Mouse (Mus musculus) stomach, embryonic 16.5 days (tissue): ENCODE data around the gene Gng13. TPM values are rescaled to one million over a fixed set of nuclear protein-coding genes. Genes with fewer than 3 reads are reported as not detected.
A peak's percentile ranks its signal among the peaks of the same experiment; 100 is the strongest.

Experiments used
- ATAC-seq: fragments of 200-750 bp; cut with Nextera tagmentation; 2 replicates; pipeline ENCODE4 v1.8.0; 2017; ENCODE audit warnings: moderate number of reproducible peaks, moderate TSS enrichment; ENCODE audit not compliant: insufficient read depth, low FRiP score
- H3K27ac ChIP-seq: fragments of 300-500 bp; sonication (generic); 2 replicates; pipeline ENCODE4 v1.5.1; 2014; ENCODE audit warnings: low read length
- H3K27me3 ChIP-seq: fragments of 300-500 bp; sonication (generic); 2 replicates; pipeline ENCODE4 v1.6.1; 2014; ENCODE audit warnings: low read length, control low read depth, mixed read lengths; ENCODE audit not compliant: control insufficient read depth, insufficient read depth
- H3K36me3 ChIP-seq: fragments of 300-500 bp; sonication (generic); 2 replicates; pipeline ENCODE4 v1.6.1; 2014; ENCODE audit warnings: low read length; ENCODE audit not compliant: control insufficient read depth, insufficient read depth
- H3K4me1 ChIP-seq: fragments of 300-500 bp; sonication (generic); 2 replicates; pipeline ENCODE4 v1.6.1; 2014; ENCODE audit warnings: low read length, control low read depth, mixed read lengths; ENCODE audit not compliant: control insufficient read depth, insufficient read depth
- H3K4me2 ChIP-seq: fragments of 300-500 bp; sonication (generic); 2 replicates; pipeline ENCODE4 v1.6.1; 2014; ENCODE audit warnings: low read depth, low read length, mixed read lengths
- H3K4me3 ChIP-seq: fragments of 300-500 bp; sonication (generic); replicated peaks from 2 replicates; pipeline ENCODE4 v1.5.1; 2014; ENCODE audit warnings: mild to moderate bottlenecking, low read length
- H3K9ac ChIP-seq: fragments of 300-500 bp; sonication (generic); 2 replicates; pipeline ENCODE4 v1.6.1; 2014; ENCODE audit warnings: low read length
- H3K9me3 ChIP-seq: fragments of 300-500 bp; sonication (generic); replicated peaks from 2 replicates; pipeline ENCODE4 v1.6.1; 2016; ENCODE audit warnings: low read length, control low read depth; ENCODE audit not compliant: control insufficient read depth
- WGBS: fragments of 180-500 bp; shearing (Covaris S2); extraction: QIAGEN DNeasy Blood & Tissue Kit; methylation state at CpG from one replicate; pipeline ENCODE4 v1.1.7; 2014; 5-methylcytosine and 5-hydroxymethylcytosine counted together
- polyA plus RNA-seq: library from polyadenylated mRNA; unstranded; fragments of >200 nt; fragmentation: Nextera tagmentation; extraction: Ambion mirVana; gene quantifications from 2 replicates; pipeline ENCODE4 v1.2.1, GENCODE M21; 2015

Gene Gng13
- 0.85 and 1.0 TPM in 2 replicates for polyA plus RNA-seq

DNA sequence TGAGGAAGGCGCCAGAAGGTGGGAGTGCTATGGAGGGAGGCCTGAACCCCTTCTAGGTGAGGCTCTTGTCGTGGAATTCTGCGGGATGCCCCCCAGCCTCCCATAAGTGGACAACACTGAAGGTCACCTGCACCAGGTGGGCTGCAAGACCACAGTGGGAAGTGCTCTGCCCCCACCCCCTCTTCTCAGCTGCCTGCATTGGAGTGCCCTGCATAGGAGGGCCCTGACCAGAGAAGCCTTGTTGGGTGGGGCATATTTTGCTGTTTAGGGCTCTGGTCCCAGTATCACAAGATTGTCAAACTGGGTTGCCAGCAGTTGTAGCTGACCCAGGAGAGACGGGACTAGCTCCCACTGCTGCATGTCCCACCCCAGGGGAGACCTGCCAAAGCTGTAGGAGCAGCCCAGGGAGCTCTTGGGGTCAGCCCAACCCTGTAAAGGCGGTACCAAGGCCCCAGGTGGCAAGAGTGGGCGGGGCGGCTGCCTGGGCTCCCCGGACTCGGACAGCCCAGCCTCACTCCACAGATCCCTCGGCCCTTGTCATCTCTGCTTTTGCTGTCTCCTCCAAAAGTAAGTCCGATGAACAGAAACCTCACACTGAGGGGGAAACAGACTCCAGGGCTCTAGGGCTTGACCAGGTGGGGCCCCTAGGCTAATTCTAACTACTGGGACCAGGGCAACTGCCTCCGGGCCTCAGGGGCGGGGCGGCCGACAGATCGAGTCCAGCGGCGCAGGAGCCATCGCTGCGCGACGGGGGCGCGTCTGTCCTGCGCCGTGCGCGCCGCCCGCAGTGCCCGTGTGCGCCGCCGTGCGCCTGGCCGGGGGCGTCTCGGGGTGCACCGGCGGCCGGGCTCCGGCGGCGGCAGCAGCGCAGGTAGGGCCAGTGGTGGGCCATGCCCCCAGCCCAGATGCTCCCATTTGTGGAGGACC is at the start of gene Gng13:
Gene Gng13 (plus strand): TSS at position 461 of the 927 bp plus-strand sequence.
- H3K36me3 ChIP-seq, result 0 out of 2 replicates have a peak, but pooled peaks cover 3% of the 10 kb centered on the region
- WGBS, result 2% methylated on average over 45 of the region's 45 CpGs
- H3K9ac ChIP-seq, result peak within 1 kb of the TSS; percentile 67

DNA sequence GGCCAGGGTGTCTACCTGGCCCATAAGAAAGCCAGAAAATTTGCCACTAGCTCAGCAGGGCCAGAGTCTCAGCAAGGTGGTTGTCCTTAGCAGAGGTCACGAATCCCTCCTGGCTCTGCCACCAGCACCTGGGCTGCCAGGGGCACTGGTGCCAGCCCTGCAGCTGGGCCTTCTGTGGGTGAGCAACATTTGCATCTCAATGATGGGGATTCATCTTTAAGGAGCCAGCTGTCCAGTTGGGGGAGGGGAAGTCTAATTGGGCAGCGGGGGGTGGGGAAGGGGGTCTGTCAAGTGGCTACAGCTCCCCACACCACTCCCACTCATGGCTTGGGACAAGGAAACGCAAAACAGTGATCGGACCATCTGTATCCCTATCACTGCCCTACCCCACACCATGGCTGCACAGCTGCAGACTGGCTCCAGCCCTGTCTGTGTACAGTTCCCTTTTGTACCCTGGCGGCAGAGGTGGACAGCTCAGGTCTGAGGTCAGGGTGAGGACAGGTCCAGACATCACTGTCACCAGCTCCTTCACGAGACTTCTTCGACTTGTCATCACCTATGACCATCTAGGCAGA is 48.4 kb upstream of the Gng13 start:
- Histone ChIP-seq H3K4me1 (no peaks in the 10 kb centered on the region), H3K4me2 (no peak overlapping the region), H3K36me3 (no peaks in the 10 kb centered on the region), H3K9me3 (no peaks in the 10 kb centered on the region), H3K27me3 (no peaks in the 10 kb centered on the region), H3K9ac (no peak overlapping the region), H3K4me3 (no peak overlapping the region), H3K27ac (no peak overlapping the region)
- no peak for ATAC-seq
- WGBS, result 71% methylated on average over 7 of the region's 7 CpGs

More for the DNA sequence above, at the start of gene Gng13:
- Histone ChIP-seq H3K27me3 (peaks cover 10% of the 10 kb centered on the region), H3K27ac (no peak within 1 kb of the TSS), H3K4me2 (peak within 1 kb of the TSS; percentile 78), H3K4me3 (peak within 1 kb of the TSS; percentile 38), H3K9me3 (no peaks in the 10 kb centered on the region), H3K4me1 (peaks cover 7% of the 10 kb centered on the region; the same call in 1 of the 2 replicates)
- peak; percentile 30; the same call in 1 of the 2 replicates for ATAC-seq

DNA sequence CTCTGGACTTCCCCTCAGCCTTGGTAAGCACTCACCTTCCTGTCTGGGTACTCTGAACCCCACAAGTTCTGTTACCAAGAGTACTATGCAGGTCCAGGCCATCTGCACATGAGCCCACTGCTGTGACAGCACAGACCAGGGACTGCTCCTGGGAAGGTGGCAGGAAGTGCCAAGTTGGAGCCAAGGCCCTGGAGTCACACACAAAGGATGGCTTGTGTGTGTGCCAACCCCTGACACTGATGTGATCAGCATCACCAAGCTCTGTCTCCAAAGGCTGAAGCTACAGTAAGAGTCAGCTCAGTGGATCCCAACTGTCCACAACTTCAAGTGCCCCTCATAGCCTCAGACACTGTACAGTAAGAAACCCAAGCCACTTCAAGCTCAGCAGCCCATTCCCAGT is 44.0 kb upstream of the Gng13 start:
- Histone ChIP-seq H3K36me3 (no peaks in the 10 kb centered on the region), H3K4me2 (no peak overlapping the region), H3K4me3 (no peak overlapping the region), H3K4me1 (no peaks in the 10 kb centered on the region), H3K9me3 (peaks cover 4% of the 10 kb centered on the region; the same call in 1 of the 2 replicates), H3K27me3 (no peaks in the 10 kb centered on the region), H3K27ac (no peak overlapping the region), H3K9ac (no peak overlapping the region)
- no peak for ATAC-seq

DNA sequence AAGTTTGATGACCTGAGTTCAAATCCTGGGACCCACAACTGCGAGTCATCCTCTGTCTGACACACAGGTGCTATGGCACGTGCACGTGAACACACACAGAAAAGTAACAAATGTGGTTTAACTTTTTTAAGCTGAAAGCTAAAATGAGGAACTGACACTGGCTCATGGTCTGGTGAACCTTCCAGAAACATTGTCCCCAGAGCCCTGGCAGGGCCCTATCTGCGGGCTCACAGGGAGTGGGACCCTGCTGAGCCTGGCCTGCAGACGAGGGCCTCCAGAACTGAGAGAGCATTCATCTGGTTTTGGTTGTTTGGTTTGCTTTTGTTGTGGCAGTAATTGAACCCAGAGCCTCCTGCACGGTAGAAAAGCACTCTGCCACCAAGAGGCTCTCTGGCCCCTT is 39.0 kb upstream of the Gng13 start:
- Histone ChIP-seq H3K4me2 (no peak overlapping the region), H3K4me1 (no peaks in the 10 kb centered on the region), H3K27ac (no peak overlapping the region), H3K4me3 (no peak overlapping the region), H3K27me3 (no peaks in the 10 kb centered on the region), H3K36me3 (no peaks in the 10 kb centered on the region), H3K9ac (no peak overlapping the region), H3K9me3 (peaks cover 4% of the 10 kb centered on the region; the same call in 1 of the 2 replicates)
- no peak for ATAC-seq
- 70% methylated on average over 6 of the region's 6 CpGs for WGBS

DNA sequence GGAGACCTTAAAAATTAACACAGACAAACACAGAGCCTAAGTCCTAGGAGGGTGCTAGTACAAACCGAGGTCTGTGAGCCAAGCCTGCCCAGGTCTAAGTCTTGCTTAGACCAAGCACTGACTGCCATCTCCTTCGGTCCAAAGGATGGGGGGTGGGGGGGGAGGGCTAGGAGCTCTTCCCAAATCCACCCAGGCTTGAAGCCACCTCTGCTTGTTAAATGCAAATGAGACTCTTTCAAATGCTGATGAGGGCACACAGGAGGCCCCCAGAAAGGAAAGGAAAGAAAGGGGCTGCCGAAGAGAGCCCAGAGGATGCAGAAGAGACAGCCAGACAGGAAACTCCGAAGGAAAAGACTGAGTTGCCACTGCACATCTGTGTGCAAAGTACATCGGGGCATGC is 37.2 kb upstream of the Gng13 start:
- H3K36me3 ChIP-seq, result no peaks in the 10 kb centered on the region
- no peak for ATAC-seq
- H3K9me3 ChIP-seq, result peaks cover 4% of the 10 kb centered on the region; the same call in 1 of the 2 replicates
- no peaks in the 10 kb centered on the region for H3K27me3 ChIP-seq
- no peak overlapping the region for H3K27ac ChIP-seq
- no peak overlapping the region for H3K9ac ChIP-seq
- no peak overlapping the region for H3K4me2 ChIP-seq
- WGBS, result 19% methylated on average over 5 of the region's 5 CpGs
- H3K4me1 ChIP-seq, result no peaks in the 10 kb centered on the region
- H3K4me3 ChIP-seq, result no peak overlapping the region

DNA sequence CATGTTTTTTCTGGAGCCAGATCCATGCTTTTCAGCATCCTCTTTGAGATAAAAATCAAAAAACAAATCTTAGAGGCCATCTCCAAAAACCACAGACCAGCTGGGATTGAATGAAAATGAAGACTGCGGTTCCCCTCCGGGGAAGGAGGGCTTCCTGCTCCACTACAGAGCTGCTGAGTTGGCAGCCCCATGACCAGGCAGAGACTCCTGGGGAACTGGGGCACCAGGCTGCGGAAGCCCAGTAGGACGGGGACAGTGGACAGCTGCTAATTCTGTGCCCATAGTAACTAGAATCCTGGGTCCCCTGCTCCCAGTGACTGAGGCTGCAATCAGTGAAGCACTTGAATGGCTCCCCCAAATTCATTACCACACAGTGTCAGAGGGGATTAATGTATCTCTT is 35.3 kb upstream of the Gng13 start:
- Histone ChIP-seq H3K4me2 (no peak overlapping the region), H3K27me3 (no peaks in the 10 kb centered on the region), H3K27ac (no peak overlapping the region), H3K36me3 (no peaks in the 10 kb centered on the region), H3K9me3 (no peaks in the 10 kb centered on the region), H3K9ac (no peak overlapping the region), H3K4me3 (no peak overlapping the region), H3K4me1 (no peaks in the 10 kb centered on the region)
- no peak for ATAC-seq
- WGBS, result 81% methylated on average over 4 of the region's 4 CpGs

DNA sequence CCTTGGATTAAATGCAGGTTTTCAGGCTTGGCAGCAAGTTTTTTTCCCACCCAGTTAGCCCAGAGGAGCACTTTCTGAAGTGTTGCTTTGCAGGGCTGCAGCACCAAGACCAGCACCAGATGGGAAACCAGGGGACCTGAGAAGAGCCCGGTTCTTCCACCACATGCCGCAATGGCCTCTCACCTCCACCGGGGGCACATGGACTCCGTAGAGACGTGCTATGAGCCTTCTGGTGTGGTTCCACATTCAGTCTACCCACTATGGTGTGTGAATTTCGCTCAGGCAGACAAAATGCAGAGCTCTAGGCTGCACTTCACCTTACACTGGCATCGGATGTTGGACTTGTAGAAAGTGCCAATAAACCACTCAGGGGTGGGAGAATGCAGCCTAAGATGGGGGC is 30.6 kb upstream of the Gng13 start:
- no peak for ATAC-seq
- WGBS, result 41% methylated on average over 7 of the region's 7 CpGs
- no peaks in the 10 kb centered on the region for H3K36me3 ChIP-seq
- H3K4me1 ChIP-seq, result no peaks in the 10 kb centered on the region
- H3K27me3 ChIP-seq, result no peaks in the 10 kb centered on the region
- no peaks in the 10 kb centered on the region for H3K9me3 ChIP-seq
- no peak overlapping the region for H3K9ac ChIP-seq
- H3K27ac ChIP-seq, result no peak overlapping the region
- H3K4me2 ChIP-seq, result no peak overlapping the region
- H3K4me3 ChIP-seq, result no peak overlapping the region

DNA sequence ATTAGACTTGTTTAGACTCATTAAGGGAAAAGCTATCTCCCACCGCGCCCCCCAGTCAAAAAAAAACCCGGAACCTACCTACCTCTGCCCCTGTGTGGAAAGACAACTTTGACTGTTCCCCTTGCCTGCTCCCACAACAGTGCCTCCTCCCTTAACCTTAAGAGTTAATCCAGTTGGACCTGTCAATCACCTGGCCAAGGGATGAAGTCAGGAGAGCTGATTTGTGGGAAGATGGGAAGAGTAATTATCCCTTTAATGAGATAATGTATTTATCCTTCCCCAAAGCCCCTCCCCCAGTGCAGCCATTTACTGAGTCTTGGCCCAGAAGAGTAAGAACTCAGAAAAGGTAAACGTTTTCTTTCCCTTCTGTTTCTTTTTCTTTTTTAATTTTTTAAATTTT is 28.0 kb upstream of the Gng13 start:
- no peak overlapping the region for H3K27ac ChIP-seq
- no peaks in the 10 kb centered on the region for H3K27me3 ChIP-seq
- no peak for ATAC-seq
- no peak overlapping the region for H3K4me3 ChIP-seq
- H3K9me3 ChIP-seq, result no peaks in the 10 kb centered on the region
- H3K36me3 ChIP-seq, result no peaks in the 10 kb centered on the region
- no peak overlapping the region for H3K4me2 ChIP-seq
- WGBS, result 69% methylated on average over 4 of the region's 4 CpGs
- H3K9ac ChIP-seq, result no peak overlapping the region
- no peaks in the 10 kb centered on the region for H3K4me1 ChIP-seq

DNA sequence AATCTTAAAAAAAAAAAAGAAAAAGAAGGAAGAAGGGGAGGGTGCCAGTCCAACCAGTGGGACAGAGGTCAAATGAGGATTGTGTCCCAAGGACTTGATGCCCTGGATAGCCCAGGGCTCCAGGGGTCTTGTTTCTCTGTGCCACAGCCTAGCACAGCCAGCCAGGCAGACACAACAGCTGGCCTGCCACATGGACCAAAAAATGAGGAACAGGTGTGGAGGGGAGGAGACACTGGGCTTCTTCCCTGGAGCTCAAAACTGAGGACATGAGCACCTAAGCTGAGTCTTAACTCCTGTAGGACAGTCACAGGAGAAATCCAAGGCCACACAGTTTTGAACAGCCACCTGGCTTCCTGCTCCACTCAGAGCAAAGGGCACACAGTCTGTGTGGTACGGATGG is 20.7 kb upstream of the Gng13 start:
- Histone ChIP-seq H3K4me2 (no peak overlapping the region), H3K4me3 (no peak overlapping the region), H3K4me1 (no peaks in the 10 kb centered on the region), H3K27me3 (no peaks in the 10 kb centered on the region), H3K36me3 (no peaks in the 10 kb centered on the region), H3K9me3 (no peaks in the 10 kb centered on the region), H3K9ac (no peak overlapping the region), H3K27ac (no peak overlapping the region)
- WGBS, result 21% methylated on average over 1 of the region's 1 CpGs
- no peak for ATAC-seq
